Mouse (Mus musculus) NIH3T3 (cell line): Measurements from ENCODE around the gene Dcakd.

ENCODE experiments used
- DNase-seq: peaks from one replicate; pipeline ENCODE4 v3.0.0-alpha.2; 2012; ENCODE audit warnings: low read depth

Gene Dcakd

GRCm38 (mm10) chr11:103046286-103046685 lies 18.2 kb upstream of the Dcakd start:
- DNase-seq: no peak

GRCm38 (mm10) chr11:103043982-103044381 lies 15.8 kb upstream of the Dcakd start:
- no peak for DNase-seq

GRCm38 (mm10) chr11:103042828-103043227 lies 14.7 kb upstream of the Dcakd start:
- peak; percentile 53 for DNase-seq

GRCm38 (mm10) chr11:103038037-103038436 lies 9.9 kb upstream of the Dcakd start:
- no peak for DNase-seq

GRCm38 (mm10) chr11:103036881-103037465 lies 8.8 kb upstream of the Dcakd start:
- no peak for DNase-seq

GRCm38 (mm10) chr11:103035007-103035406 lies 6.9 kb upstream of the Dcakd start:
- DNase-seq: no peak

GRCm38 (mm10) chr11:103033030-103033429 lies 4.9 kb upstream of the Dcakd start:
- peak; percentile 48 for DNase-seq

GRCm38 (mm10) chr11:103027570-103028175 lies 460 bp downstream of the Dcakd start:
- no peak for DNase-seq

GRCm38 (mm10) chr11:103026901-103027300 lies 1.2 kb downstream of the Dcakd start:
- DNase-seq: no peak

GRCm38 (mm10) chr11:103023974-103024373 lies 4.2 kb downstream of the Dcakd start:
- DNase-seq: no peak

GRCm38 (mm10) chr11:103020713-103021335 lies 7.3 kb downstream of the Dcakd start:
- peak; percentile 76 for DNase-seq

GRCm38 (mm10) chr11:103019325-103019724 lies 8.8 kb downstream of the Dcakd start:
- DNase-seq: no peak

- DNase-seq: no peak
These were observed 9.3 kb downstream of the Dcakd start for GRCm38 (mm10) chr11:103018860-103019259.

GRCm38 (mm10) chr11:103017661-103018060 lies 10.5 kb downstream of the Dcakd start:
- DNase-seq: no peak

- DNase-seq: peak; percentile 99
These were observed 11.2 kb downstream of the Dcakd start for GRCm38 (mm10) chr11:103016930-103017329.

- peak; percentile 47 for DNase-seq
These were observed 12.0 kb downstream of the Dcakd start for GRCm38 (mm10) chr11:103015881-103016825.

- DNase-seq: no peak
These were observed 17.0 kb downstream of the Dcakd start for GRCm38 (mm10) chr11:103011206-103011497.

- DNase-seq: no peak
These were observed 17.5 kb downstream of the Dcakd start for GRCm38 (mm10) chr11:103010454-103011205.

GRCm38 (mm10) chr11:103009208-103009607 lies 18.9 kb downstream of the Dcakd start:
- DNase-seq: no peak

- DNase-seq: no peak
These were observed 19.6 kb downstream of the Dcakd start for GRCm38 (mm10) chr11:103008558-103008957.

- no peak for DNase-seq
These were observed 21.2 kb downstream of the Dcakd start for GRCm38 (mm10) chr11:103007001-103007340.
